Mouse (Mus musculus) cerebellum, adult 2 months (tissue): ENCODE results near the gene Ythdf1.

ENCODE experiments used
- CTCF ChIP-seq: fragments of 200-500 bp; IDR thresholded peaks from 2 replicates; pipeline ENCODE4 v1.5.1; 2011; ENCODE audit warnings: low read depth, mild to moderate bottlenecking, control low read depth, low read length, moderate library complexity, borderline replicate concordance; ENCODE audit not compliant: insufficient read depth
- POLR2A ChIP-seq: fragments of 200-500 bp; IDR thresholded peaks from 2 replicates; pipeline ENCODE4 v1.6.1; 2011; ENCODE audit warnings: low read length, control low read depth, borderline replicate concordance; ENCODE audit not compliant: insufficient read depth

DNA sequence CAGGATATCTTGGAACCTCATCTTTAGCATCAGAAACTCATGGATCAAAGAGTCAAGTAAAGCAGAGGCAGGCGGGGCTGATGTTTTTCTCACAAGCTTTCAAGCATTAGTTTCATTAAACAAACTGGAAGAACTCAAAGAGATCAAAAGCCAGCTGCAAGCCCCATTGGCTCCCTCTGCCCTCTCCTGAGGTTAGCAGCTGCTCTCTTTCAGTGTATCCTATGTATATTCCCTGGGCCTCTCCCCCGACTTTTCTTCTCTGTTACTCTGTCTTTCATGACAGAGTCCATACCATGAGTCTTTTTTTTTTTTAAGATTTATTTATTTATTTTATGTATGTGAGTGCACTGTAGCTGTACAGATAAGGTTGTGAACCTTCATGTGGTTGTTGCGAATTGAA, 39.4 kb upstream of the Ythdf1 start:
- TF ChIP-seq POLR2A, result no peak
- TF ChIP-seq CTCF, result no peak
